Mouse (Mus musculus) layer of hippocampus, postnatal 10 days (tissue): Measurements from ENCODE around the gene Gm15557. TPM values are rescaled to one million over a fixed set of nuclear protein-coding genes. Genes with fewer than 3 reads are reported as not detected.

Experiments
- DNase-seq, 2 experiments: peaks; one replicate each; pipeline ENCODE4 v3.0.0; 2021; ENCODE audit warnings: low spot score in 2 of 2
- total RNA-seq, 2 experiments: library from RNA; stranded (reverse); gene quantifications; 2 replicates each; pipeline ENCODE4 v1.2.3; 2021

Gm15557 gene
- total RNA-seq, 2 experiments from 2014 or later: not detected

GRCm38 (mm10) chr2:155949362-155949761, 8.8 kb downstream of the Gm15557 start:
- DNase-seq: no peak

GRCm38 (mm10) chr2:155952006-155952405, 11.5 kb downstream of the Gm15557 start:
- DNase-seq: peak; percentile 69 to 76

- peak; percentile 87 to 90 for DNase-seq
These were observed 15.9 kb downstream of the Gm15557 start, which contains the start of gene Cep250 for GRCm38 (mm10) chr2:155956134-155957059. Gene Cep250 (plus strand): TSS chr2:155956458.

- DNase-seq: no peak
These were observed 19.5 kb downstream of the Gm15557 start for GRCm38 (mm10) chr2:155959981-155960380.

GRCm38 (mm10) chr2:155961862-155962261, 21.3 kb downstream of the Gm15557 start:
- no peak for DNase-seq

GRCm38 (mm10) chr2:155962991-155963390, 22.5 kb downstream of the Gm15557 start:
- DNase-seq: no peak

- DNase-seq: no peak
These were observed 32.8 kb downstream of the Gm15557 start for GRCm38 (mm10) chr2:155973348-155973747.

- DNase-seq: no peak
These were observed 33.7 kb downstream of the Gm15557 start for GRCm38 (mm10) chr2:155974087-155974731.

GRCm38 (mm10) chr2:155979328-155979991, 38.9 kb downstream of the Gm15557 start:
- DNase-seq: no peak

GRCm38 (mm10) chr2:155985776-155986175, 45.2 kb downstream of the Gm15557 start:
- DNase-seq: no peak

GRCm38 (mm10) chr2:155987131-155987530, 46.6 kb downstream of the Gm15557 start:
- DNase-seq: no peak

GRCm38 (mm10) chr2:155989085-155989484, 48.6 kb downstream of the Gm15557 start:
- peak; percentile 20 to 31 for DNase-seq

GRCm38 (mm10) chr2:155991151-155991550, 50.6 kb downstream of the Gm15557 start:
- no peak for DNase-seq

GRCm38 (mm10) chr2:155991863-155992321, 51.4 kb downstream of the Gm15557 start:
- DNase-seq: peak; percentile 71 to 79

Other genes with a start within 250 kb of the Gm15557 start
- 100 to 1,000 TPM; 143 to 149 TPM for gene Trpc4ap, start 248.3 kb upstream of the Gm15557 start, total RNA-seq
- gene Edem2, start 211.3 kb upstream of the Gm15557 start, total RNA-seq: 10 to 100 TPM; 19.1 to 20.9 TPM
- not detected for gene Gm17581, start 204.9 kb upstream of the Gm15557 start, total RNA-seq
- gene Procr, start 189.6 kb upstream of the Gm15557 start, total RNA-seq: 1 to 10 TPM; 2.1 to 3.2 TPM
- gene Mmp24, start 165.4 kb upstream of the Gm15557 start, total RNA-seq: 10 to 100 TPM; 64.1 to 67.5 TPM
- gene BC029722, start 121.3 kb upstream of the Gm15557 start, total RNA-seq: 10 to 100 TPM; 37.2 to 38.1 TPM
- gene Eif6, start 113.8 kb upstream of the Gm15557 start, total RNA-seq: 10 to 100 TPM; 73.4 to 83.1 TPM
- not detected for gene Fam83c, start 105.9 kb upstream of the Gm15557 start, total RNA-seq
- 10 to 100 TPM; 54.2 to 54.9 TPM for gene Uqcc1, start 10.4 kb upstream of the Gm15557 start, total RNA-seq
- gene Gdf5, start 4.6 kb downstream of the Gm15557 start, total RNA-seq: 1 to 10 TPM in 1 of 2 experiments, under 1 TPM in 1; 0.74 to 1.1 TPM
- gene Cep250, start 15.7 kb downstream of the Gm15557 start, total RNA-seq: 10 to 100 TPM; 18.1 to 23.2 TPM
- 1 to 10 TPM in 1 of 2 experiments, under 1 TPM in 1; 0.80 to 1.1 TPM for gene 6430550D23Rik, start 67.2 kb downstream of the Gm15557 start, total RNA-seq
- 100 to 1,000 TPM; 198 to 232 TPM for gene Ergic3, start 67.3 kb downstream of the Gm15557 start, total RNA-seq
- not detected for gene Fer1l4, start 112.2 kb downstream of the Gm15557 start, total RNA-seq
- 1 to 10 TPM; 3.3 to 6.7 TPM for gene Spag4, start 124.4 kb downstream of the Gm15557 start, total RNA-seq
- gene Cpne1, start 171.2 kb downstream of the Gm15557 start, total RNA-seq: 10 to 100 TPM; 28.8 to 32.7 TPM
- 10 to 100 TPM; 33.5 to 34.8 TPM for gene Rbm12, start 171.2 kb downstream of the Gm15557 start, total RNA-seq
- gene Gm28036, start 186.4 kb downstream of the Gm15557 start, total RNA-seq: 10 to 100 TPM; 21.7 to 24.7 TPM
- gene Romo1, start 203.3 kb downstream of the Gm15557 start, total RNA-seq: 100 to 1,000 TPM; 230 to 245 TPM
- gene Nfs1, start 203.5 kb downstream of the Gm15557 start, total RNA-seq: 10 to 100 TPM; 33.1 to 35.3 TPM
- gene Rbm39, start 239.5 kb downstream of the Gm15557 start, total RNA-seq: 100 to 1,000 TPM; 290 to 339 TPM